Mouse (Mus musculus): ENCODE measurements around the gene Plk1.

Gene Plk1

DNA sequence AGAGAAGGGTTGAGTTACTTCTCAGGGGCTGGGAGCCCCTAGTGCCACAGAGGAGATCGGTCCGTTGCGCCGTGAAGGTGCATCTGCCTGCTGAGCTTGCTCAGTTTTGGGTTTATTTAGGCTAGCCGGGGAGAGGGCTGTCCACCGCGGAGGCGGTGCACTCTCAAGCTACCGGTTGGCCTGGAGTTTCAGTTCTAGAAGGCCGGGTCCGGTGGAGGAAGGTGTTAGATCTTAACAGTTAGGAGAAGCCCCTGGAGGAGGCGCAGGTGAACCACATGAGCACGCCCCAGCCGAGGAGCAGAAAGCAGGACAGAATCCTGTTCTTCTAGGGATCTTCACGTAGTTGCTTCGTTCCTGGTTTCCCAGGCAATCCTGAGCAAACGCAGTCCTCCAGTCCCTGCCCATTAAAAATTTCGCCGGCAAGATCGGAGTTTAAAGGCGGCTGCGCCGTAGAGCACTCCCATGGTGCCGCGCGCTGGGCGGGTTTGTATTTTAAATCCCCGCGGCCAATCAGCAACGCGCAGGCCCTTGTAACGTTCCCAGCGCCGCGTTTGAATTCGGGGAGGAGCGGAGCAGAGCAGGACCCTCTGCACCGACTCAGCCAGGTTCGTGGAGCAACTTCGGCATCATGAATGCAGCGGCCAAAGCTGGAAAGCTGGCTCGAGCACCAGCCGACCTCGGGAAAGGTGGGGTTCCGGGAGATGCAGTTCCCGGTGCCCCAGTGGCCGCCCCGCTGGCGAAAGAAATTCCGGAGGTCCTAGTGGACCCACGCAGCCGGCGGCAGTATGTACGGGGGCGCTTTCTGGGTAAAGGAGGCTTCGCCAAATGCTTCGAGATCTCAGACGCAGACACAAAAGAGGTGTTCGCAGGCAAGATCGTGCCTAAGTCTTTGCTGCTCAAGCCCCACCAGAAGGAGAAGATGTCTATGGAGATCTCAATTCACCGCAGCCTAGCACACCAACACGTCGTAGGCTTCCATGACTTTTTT lies at the start of gene Plk1:
Gene Plk1, plus strand, starts transcription at position 525 of the 988 bp plus-strand sequence.
- peak; percentile 69 to 76 for DNase-seq (ENCODE audit: low spot score in 2 of 2)

DNA sequence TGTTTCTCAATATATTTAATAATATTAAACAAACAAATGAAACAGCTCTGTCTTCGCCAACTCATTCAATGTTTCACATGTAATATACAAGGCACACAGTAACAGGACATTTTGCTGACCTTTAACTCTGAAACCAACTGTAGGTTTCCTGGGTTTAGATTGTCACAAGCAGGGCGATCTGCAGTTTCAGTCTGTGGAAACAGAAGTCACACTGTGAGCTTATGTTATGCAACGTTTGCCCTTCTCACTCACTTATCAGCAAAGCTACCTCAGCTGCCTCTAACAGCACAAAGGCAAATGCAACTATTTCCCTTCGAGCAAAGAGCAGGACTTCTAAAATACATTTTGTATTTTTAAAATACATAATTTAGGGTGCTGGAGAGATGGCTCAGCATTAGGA lies 35.7 kb upstream of the Plk1 start:
- no peak for DNase-seq (ENCODE audit: low spot score in 2 of 2)

DNA sequence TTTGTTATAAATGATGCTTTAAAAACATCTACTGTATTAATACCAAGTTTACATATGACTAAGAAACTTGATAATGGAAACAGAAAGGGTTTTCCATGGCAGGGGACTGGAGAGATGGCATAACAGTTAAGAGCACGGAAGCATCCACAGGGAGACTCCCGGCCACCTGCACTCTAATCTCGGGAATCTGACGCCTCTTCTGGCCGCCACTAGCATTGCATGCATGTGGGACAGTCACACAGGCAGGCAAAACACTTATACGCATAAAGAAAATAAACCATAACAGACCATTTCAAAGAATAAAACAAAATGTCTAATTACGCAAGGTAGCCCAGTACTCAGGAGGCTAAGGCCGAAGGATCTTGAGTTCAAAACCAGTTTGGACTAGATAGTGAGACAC lies 33.6 kb upstream of the Plk1 start:
- DNase-seq (ENCODE audit: low spot score in 2 of 2): no peak

DNA sequence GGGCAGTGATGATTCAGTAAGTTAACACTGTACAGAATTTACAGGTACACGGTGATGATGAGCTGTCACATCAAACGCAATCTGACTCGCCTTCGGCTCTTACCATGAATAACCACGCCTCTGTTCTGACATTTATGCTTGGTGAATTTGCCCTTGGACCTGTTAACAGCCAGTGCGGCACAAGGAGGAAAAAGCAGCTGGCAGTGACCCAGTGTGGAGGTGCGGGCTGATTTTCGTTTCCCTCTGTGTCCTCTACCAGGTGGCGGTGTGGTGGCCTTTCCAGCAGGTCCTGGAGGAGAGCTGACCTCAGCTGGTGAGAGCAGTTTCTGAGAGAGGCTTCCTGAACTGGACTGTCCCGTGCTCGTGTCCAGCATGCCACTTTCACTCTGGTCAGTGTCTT lies 32.3 kb upstream of the Plk1 start:
- DNase-seq (ENCODE audit: low spot score in 2 of 2): no peak

DNA sequence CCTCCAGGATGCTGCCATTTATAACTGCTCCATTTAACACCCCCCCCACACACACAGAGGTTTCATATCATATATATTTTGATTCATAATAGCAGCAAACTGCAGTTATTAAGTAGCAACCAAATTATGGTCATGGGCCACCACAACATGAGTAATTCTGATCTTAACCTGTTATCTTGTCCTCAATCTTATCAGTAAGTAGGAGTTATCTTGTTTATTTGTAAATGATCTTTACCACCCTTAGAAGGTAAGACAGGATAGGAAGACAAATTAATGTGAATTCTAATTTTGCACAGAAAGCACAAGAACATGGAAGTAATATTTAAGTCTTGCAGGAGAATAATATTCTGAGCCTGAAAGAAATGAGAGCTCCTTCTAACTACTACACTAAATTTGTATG lies 27.4 kb upstream of the Plk1 start:
- DNase-seq (ENCODE audit: low spot score in 2 of 2): no peak

DNA sequence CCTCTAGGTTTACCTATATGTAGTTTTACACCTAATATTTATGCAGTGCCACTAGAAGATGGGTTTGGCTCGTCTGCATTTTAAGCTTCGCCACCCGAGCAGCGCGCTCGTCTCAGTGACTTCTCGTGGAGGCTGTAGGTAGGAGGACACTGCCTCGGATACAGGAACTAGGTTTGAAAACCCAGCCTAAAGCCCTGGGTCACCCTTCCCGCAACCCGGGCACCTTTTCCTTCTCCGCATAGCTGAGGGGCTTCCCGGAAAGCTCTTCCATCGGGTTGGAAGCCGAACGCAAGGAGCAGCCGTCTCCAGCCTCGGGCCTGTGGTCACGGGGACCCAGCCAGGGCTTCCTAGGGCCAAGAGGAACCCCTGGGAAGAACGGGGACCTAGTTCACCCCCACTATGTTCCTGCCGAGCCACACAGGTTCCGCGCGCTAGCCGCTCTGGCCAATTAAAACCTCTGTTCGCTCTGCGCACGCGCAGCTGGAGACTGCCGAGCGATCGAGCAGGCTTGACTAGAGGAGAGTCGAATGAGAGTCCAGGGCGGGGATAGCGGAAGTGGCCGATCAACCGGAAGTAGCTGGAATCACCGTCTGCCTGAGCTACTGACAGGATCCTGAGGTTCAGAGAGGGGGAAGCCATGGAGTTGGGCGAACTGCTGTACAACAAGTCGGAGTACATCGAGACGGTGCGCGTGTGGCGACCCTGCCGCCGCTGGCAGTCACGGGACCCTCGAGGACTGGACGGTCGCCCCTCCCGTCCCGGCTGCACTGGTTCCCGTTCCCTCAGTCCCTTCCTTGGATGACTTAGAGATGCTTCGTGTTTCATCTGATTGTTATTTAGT lies 26.5 kb upstream of the Plk1 start, which contains the start of the genes Palb2 and Dctn5:
Gene Palb2, minus strand, starts transcription at position 489 of the 841 bp plus-strand sequence.
Gene Dctn5, plus strand, starts transcription at position 545 of the 841 bp plus-strand sequence.
- DNase-seq (ENCODE audit: low spot score in 2 of 2): peak; percentile 98

DNA sequence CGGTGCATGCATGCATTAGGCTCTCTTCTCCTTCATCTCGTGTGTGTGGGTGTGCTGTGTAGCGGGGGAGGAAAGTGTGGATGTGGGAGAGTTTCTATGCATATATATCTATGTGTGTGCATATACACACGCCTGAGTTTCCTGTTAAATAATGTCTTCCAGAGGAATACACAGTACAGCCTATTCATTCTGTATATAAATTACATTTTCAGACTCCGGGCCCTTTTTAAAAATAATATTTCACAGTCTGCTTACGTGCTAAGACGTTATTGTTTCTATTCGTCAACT lies 26.0 kb upstream of the Plk1 start:
- DNase-seq (ENCODE audit: low spot score in 2 of 2): no peak

DNA sequence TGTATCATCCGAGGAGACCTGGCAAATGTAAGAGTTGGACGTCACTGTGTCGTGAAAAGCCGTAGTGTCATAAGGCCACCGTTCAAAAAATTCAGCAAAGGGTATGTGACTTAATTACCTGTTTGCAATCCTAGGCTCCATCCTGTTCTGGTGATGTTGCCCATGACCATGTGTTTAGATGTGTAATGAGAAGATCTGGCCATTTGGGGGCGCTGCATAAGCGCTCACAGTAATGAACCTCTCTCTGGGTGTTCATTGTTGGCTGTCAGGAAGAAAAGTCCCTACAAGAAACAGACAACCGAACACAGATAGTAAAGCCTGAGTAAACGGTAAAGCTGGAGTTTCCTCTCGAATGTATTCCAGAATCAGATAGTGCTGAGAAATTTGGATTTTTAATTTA lies 24.2 kb upstream of the Plk1 start:
- DNase-seq (ENCODE audit: low spot score in 2 of 2): peak in 1 of 2 experiments; percentile 10

DNA sequence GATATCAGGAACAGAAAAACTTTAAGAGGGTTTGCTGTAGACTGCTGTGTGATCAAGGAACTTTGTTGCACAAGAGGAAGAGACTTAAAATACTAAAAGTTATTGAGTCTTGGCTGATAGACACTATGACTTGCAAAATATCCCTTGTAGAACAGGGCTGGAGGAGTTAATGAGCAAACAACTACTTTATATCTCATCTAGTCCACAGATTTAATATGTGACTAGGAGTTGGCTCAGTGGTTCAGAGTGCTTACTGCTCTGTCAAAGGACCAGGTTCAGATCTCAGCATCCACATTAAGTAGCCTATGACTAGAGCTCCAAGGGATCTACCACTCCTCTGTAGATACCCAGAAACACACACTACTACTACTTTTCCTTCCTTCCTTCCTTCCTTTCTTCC lies 22.2 kb upstream of the Plk1 start:
- no peak for DNase-seq (ENCODE audit: low spot score in 2 of 2)

DNA sequence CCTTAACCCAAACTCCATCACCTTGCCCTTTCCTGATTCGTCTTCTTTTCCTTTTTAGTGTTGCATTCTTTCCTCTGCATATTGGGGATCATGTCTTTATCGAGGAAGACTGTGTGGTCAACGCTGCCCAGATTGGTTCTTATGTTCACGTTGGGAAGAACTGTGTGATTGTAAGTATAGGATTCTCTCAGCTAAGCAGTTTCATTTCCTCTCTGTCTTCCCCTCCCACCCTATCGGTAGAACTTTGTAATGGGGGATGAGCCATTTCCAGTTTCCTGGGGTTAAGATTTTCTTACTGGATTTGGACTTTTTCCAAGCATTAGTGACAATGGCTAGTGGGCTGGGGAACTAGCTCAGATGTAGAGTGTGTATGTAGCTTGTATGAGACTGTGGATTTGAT lies 21.0 kb upstream of the Plk1 start:
- no peak for DNase-seq (ENCODE audit: low spot score in 2 of 2)

DNA sequence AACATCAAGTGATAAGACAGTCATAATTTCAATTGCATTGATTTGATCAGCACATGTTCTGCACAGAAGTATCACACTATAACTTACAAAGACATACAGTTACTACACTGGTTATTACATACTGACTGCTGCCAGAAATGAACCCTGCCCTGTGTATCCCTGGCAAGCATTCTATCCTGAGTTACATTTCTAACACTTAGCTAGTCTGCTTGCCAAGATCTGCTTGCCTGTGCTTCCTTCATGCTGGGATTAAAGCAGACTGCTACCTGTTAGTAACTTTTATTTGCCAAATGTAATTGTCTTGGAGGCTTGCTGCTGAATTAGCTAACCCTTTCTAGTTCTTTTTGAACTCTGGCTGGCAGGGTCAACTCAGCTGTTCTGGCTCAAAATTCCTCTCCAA lies 18.2 kb upstream of the Plk1 start:
- DNase-seq (ENCODE audit: low spot score in 2 of 2): no peak

DNA sequence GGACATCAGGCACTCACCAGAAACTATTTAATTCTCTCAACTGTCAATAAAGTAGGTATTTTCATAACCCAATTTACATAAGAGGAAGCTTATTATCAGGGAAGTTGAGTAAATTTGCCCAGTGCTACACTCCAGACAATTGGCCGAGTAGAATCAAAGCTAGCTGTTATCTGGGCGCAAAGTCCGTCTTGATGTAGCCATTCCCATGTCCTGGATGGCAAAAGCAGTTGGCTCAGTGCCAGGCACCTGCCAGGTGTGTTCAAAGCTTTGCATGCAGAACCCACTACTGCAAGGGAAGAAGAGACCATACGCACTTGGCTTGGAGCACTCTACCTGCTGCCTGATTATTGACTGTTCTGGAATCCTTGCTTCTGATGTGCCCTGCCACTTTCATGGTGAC lies 6.8 kb upstream of the Plk1 start:
- DNase-seq (ENCODE audit: low spot score in 2 of 2): no peak

DNA sequence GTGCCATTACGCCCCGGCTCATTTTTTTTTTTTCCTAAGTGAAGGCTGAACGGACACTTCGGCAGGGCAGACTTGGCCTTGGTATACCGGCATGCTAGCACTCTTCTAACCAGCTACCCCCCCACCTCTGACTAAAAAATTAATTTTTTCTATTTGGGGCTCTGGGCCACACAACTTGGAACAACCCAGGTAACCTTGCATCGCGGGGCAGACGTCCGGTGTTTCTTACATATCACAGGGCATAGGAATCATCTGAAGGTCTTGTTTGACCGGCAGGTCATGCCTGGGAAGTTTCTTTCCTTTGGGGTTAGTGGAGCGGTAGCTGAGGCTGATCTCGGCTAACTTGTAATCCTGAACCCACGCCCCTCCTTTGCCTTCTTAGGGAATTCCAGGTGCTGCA lies 751 bp upstream of the Plk1 start:
- no peak for DNase-seq (ENCODE audit: low spot score in 2 of 2)

DNA sequence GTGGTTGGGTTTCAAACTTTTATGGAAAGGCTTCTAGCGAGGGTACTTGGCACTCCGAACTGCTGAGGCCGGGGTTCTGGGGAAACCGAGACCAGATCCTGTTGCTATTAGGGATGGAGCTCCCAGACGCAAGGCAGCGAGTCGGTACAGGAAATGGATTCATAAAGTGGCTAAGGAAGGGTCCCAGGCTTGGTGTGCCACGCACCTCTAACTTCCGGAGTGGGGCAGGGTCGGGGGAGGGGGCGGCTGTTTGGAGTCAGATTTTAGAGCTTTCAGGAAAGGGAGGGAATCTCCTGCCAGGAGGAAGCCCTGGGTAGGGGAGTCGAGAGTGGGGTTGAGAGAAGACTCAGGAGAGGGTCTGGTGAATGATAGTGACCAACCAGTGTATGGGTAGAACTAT lies 798 bp downstream of the Plk1 start:
- DNase-seq (ENCODE audit: low spot score in 2 of 2): peak in 1 of 2 experiments; percentile 16

DNA sequence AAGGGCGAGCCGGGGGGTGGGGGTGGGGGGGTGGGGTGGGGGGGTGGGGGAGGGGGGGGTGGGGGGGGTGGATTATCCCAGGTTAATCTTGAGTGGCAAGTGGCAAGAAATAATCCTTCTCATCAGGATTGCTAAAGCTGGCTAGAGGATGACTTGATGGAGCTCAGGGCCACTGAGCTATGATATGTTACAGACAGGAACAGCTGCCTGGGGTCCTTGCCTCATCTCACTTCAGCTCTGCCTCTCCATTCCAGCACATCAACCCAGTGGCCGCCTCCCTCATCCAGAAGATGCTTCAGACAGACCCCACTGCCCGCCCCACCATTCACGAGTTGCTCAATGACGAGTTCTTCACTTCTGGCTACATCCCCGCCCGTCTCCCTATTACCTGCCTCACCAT lies 4.5 kb downstream of the Plk1 start:
- DNase-seq (ENCODE audit: low spot score in 2 of 2): no peak

DNA sequence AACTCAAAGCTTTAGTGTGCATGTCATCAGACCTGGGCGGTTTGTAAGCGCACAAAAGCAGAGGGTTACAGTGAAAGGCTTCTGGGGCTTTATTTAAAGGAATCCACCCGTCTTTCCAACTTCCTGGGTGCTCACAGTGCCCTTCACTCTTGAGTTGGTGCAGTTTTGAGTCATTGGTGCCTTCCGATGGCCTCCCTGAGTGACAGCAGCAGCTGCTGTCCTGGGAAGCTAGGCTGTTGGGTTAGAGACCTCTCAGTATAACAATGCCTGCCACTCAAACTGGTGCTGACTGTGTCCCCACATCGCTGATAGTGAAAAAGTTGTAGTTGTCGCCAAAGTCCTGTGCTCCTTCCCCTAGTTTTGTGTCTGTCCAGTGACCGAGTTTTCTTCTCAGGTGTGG lies 8.0 kb downstream of the Plk1 start:
- DNase-seq (ENCODE audit: low spot score in 2 of 2): no peak

DNA sequence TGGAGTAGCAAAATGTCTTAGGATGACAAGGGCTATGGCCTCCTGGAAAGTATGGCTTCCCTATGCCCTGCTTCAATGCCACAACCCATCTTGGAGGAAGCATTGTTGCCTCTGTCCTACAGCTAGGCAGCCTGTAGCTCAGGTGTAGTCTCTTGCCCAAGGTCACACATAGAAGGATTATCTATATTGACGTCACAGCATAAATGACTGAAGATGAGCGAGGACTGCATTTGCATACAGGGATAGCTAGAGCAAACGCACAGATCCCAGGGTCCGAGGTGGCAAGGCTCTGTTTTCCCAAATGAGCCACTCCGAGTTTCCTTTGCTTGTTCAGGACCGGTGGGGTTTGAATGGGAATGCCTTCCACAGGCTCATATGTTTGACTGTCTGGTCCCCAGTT lies 11.5 kb downstream of the Plk1 start:
- no peak for DNase-seq (ENCODE audit: low spot score in 2 of 2)

DNA sequence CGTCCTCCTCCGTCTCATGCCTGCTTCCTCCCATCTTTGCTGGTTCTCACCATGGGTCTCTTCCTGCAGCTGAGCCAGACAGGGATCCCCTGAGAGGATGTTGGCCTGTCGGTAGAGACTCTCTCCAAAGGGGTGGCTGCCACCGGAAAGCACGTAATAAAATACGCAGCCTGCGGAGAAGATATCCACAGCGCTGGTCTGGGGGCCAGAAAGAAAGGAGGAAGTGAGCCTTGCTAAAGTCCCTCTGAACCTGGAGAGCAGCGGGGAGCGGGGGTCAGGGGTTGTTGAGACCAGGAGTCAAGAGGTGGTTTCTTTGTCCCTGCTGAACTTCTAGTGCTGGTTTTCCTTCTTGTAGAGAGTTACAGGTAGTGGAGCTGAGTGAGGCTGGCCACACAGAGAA lies 12.4 kb downstream of the Plk1 start:
- DNase-seq (ENCODE audit: low spot score in 2 of 2): no peak

DNA sequence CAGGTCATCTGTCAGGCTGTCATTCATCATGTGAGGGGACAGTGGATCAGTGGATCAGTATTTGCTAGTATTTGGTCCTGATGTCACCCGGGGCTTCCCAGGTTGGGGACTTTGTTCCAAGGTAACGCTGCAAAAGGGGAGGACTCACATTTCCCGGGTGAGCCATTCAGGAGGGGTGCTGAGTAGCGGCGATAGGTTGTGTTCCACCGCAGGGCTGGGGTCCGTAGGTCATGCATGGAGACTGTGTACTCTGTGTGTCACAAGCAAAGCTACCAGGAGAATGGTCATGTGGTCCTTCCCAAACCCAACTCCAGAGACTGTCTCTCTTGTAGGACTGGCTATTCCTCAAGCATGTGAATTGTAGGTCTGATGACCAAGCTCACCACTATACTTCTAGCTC lies 21.5 kb downstream of the Plk1 start:
- no peak for DNase-seq (ENCODE audit: low spot score in 2 of 2)

DNA sequence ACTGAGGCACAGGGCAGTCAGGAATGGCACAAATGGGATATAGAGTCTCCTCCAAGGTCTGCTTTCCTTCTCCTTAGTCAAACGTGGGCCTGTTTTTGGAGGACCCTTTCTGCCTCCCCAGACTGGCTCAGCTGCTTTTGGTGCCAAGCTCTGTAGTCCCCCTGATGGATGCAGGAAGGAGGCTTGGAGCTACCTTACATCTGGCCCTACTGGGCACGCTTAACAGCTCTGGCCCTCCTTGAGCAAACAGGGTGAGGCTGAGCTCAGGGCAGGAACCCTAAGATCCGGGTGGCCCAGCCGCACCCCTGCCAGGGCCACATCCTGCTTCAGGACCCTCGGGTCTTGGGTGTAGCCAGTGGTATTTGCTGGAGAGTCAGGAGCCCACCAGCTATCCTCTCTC lies 25.3 kb downstream of the Plk1 start:
- no peak for DNase-seq (ENCODE audit: low spot score in 2 of 2)

DNA sequence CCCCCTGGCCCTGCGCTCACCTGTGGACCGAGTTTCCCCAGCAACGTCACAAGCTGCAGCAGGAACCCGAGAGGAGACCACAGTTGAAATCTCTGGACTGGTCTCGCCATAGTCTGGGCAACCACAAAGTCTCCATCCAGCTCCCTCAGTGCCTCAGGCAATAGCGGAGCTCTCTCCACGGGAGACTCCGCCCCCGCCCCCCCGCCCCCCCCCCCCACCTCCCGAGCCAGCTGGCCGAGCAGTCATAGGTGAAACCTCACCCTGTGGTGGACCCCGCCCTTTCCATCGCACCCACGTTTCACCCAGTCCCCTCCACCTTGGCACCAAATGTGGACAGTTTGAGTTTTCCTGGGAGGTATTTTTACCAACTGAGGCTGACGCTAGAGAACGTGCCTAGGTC lies 26.8 kb downstream of the Plk1 start, which contains the start of gene Ern2:
Gene Ern2, minus strand, starts transcription at position 165 of the 400 bp plus-strand sequence.
- DNase-seq (ENCODE audit: low spot score in 2 of 2): no peak

DNA sequence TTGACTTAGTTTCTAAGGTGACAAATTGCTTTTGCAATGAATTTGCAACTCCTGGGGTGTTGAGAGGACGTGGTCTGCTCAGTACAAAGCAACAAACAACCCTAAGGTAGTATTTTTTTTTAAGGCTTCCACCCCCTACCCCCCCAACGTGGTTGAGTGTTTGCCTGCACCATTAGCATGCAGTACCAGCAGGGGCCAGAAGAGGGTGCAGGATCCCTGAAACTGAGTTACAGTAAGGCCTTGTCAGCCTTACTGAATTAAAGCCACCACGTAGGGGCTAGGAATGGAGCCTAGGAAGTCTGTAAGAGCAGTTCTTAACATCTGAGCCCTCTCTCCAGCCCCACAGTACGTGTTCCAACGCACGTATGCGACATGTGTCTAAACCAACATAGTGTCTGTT lies 30.2 kb downstream of the Plk1 start:
- DNase-seq (ENCODE audit: low spot score in 2 of 2): peak in 1 of 2 experiments; percentile 62

DNA sequence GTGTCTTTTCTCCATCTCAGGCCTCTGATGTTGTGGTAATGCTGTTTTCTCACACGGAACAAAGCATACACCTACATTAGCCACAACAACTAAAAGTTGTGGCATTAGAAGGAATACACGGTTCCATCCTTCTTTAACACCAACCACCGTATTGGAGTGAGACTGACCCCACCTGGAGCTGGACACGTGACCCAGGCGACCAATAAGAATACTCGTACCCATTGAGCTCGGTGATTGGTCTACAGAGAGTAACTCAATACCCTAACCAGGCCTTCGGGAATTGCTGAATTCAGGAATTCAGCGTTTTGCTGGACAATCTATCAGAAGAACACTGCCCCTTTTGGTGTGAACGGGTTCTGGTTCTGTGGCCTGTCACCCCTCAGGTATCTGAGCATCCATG lies 31.9 kb downstream of the Plk1 start:
- no peak for DNase-seq (ENCODE audit: low spot score in 2 of 2)
